Mouse (Mus musculus) olfactory bulb, adult 2 months (tissue): ENCODE data around the gene Tmco1.

Source experiments
- CTCF ChIP-seq: fragments of 200-500 bp; IDR thresholded peaks from 2 replicates; pipeline ENCODE4 v1.5.1; 2012; ENCODE audit warnings: low read depth, mild to moderate bottlenecking, low read length, moderate library complexity; ENCODE audit not compliant: insufficient read depth
- POLR2A ChIP-seq: fragments of 200-500 bp; IDR thresholded peaks from 2 replicates; pipeline ENCODE4 v1.6.1; 2012; ENCODE audit warnings: mild to moderate bottlenecking, low read depth, low read length, moderate library complexity; ENCODE audit not compliant: insufficient read depth

- TF ChIP-seq CTCF = 0 out of 2 replicates have a peak, but pooled peaks have one; percentile 18
- TF ChIP-seq POLR2A = peak; percentile 50
Measured at GRCm38 (mm10) chr1:167349815-167350596, 41.8 kb downstream of the Tmco1 start, which contains the start of gene Aldh9a1.
